Mouse (Mus musculus): Measurements from ENCODE around the gene Gm49325. TPM values are rescaled to one million over a fixed set of nuclear protein-coding genes. Genes with fewer than 3 reads are reported as not detected.
A peak's percentile ranks its signal among the peaks of the same experiment; 100 is the strongest.

The Gm49325 gene
- polyA plus RNA-seq, 1 experiment from 2014 or later = 1.8 TPM

- no peak for DNase-seq (ENCODE audit: low spot score)
Measured at GRCm38 (mm10) chr10:77626036-77626435, 20.0 kb downstream of the Gm49325 start.

GRCm38 (mm10) chr10:77626591-77626990 lies 20.6 kb downstream of the Gm49325 start:
- Histone ChIP-seq H3K4me1 (replicated peaks; ENCODE audit: control insufficient read depth, insufficient read depth, low read length) (peaks cover 24% of the 10 kb centered on the region), H3K27ac (ENCODE audit: low read depth, low read length) (no peak overlapping the region; the same call in 1 of the 2 replicates), H3K9ac (ENCODE audit: low read depth, low read length) (no peak overlapping the region), H3K36me3 (ENCODE audit: control insufficient read depth, insufficient read depth, low read length) (peaks cover 7% of the 10 kb centered on the region; the same call in 1 of the 2 replicates), H3K4me2 (no peak overlapping the region), H3K4me3 (ENCODE audit: low read depth, low read length) (no peak overlapping the region), H3K27me3 (replicated peaks; ENCODE audit: control insufficient read depth, insufficient read depth, low read length) (no peaks in the 10 kb centered on the region), H3K9me3 (ENCODE audit: control insufficient read depth, low read length) (no peaks in the 10 kb centered on the region)
- 59% methylated on average over 7 of the region's 7 CpGs for WGBS
- no peak for DNase-seq (ENCODE audit: low spot score)
- ATAC-seq (replicated peaks; ENCODE audit: low FRiP score) = no peak

More at GRCm38 (mm10) chr10:77626036-77626435, 20.0 kb downstream of the Gm49325 start:
- 85% methylated on average over 7 of the region's 7 CpGs for WGBS
- no peak overlapping the region for H3K27ac ChIP-seq (ENCODE audit: low read depth, low read length)
- no peaks in the 10 kb centered on the region for H3K9me3 ChIP-seq (ENCODE audit: control insufficient read depth, low read length)
- H3K27me3 ChIP-seq (replicated peaks; ENCODE audit: control insufficient read depth, insufficient read depth, low read length) = no peaks in the 10 kb centered on the region
- peaks cover 26% of the 10 kb centered on the region for H3K4me1 ChIP-seq (replicated peaks; ENCODE audit: control insufficient read depth, insufficient read depth, low read length)
- H3K4me2 ChIP-seq = no peak overlapping the region
- ATAC-seq (replicated peaks; ENCODE audit: low FRiP score) = no peak
- no peak overlapping the region for H3K4me3 ChIP-seq (ENCODE audit: low read depth, low read length)
- peaks cover 2% of the 10 kb centered on the region; the same call in 1 of the 2 replicates for H3K36me3 ChIP-seq (ENCODE audit: control insufficient read depth, insufficient read depth, low read length)
- H3K9ac ChIP-seq (ENCODE audit: low read depth, low read length) = no peak overlapping the region

GRCm38 (mm10) chr10:77627497-77627896 lies 21.5 kb downstream of the Gm49325 start:
- Histone ChIP-seq H3K36me3 (ENCODE audit: control insufficient read depth, insufficient read depth, low read length) (peaks cover 13% of the 10 kb centered on the region), H3K27me3 (replicated peaks; ENCODE audit: control insufficient read depth, insufficient read depth, low read length) (no peaks in the 10 kb centered on the region), H3K4me3 (ENCODE audit: low read depth, low read length) (no peak overlapping the region), H3K27ac (ENCODE audit: low read depth, low read length) (no peak overlapping the region), H3K4me2 (no peak overlapping the region), H3K9ac (ENCODE audit: low read depth, low read length) (no peak overlapping the region), H3K4me1 (replicated peaks; ENCODE audit: control insufficient read depth, insufficient read depth, low read length) (peaks cover 23% of the 10 kb centered on the region), H3K9me3 (ENCODE audit: control insufficient read depth, low read length) (no peaks in the 10 kb centered on the region)
- peak; percentile 80 for ATAC-seq (replicated peaks; ENCODE audit: low FRiP score)
- DNase-seq (ENCODE audit: low spot score) = peak; percentile 75
- WGBS = 43% methylated on average over 2 of the region's 2 CpGs

- Histone ChIP-seq H3K27me3 (replicated peaks; ENCODE audit: control insufficient read depth, insufficient read depth, low read length) (no peaks in the 10 kb centered on the region), H3K9me3 (ENCODE audit: control insufficient read depth, low read length) (no peaks in the 10 kb centered on the region), H3K4me2 (no peak overlapping the region), H3K4me1 (replicated peaks; ENCODE audit: control insufficient read depth, insufficient read depth, low read length) (peaks cover 12% of the 10 kb centered on the region), H3K36me3 (ENCODE audit: control insufficient read depth, insufficient read depth, low read length) (peaks cover 15% of the 10 kb centered on the region), H3K4me3 (ENCODE audit: low read depth, low read length) (no peak overlapping the region), H3K9ac (ENCODE audit: low read depth, low read length) (no peak overlapping the region), H3K27ac (ENCODE audit: low read depth, low read length) (no peak overlapping the region)
- ATAC-seq (replicated peaks; ENCODE audit: low FRiP score) = no peak
- 84% methylated on average over 3 of the region's 3 CpGs for WGBS
- DNase-seq (ENCODE audit: low spot score) = no peak
Measured at GRCm38 (mm10) chr10:77629163-77629562, 23.2 kb downstream of the Gm49325 start.

- Histone ChIP-seq H3K9me3 (ENCODE audit: control insufficient read depth, low read length) (no peaks in the 10 kb centered on the region), H3K27me3 (replicated peaks; ENCODE audit: control insufficient read depth, insufficient read depth, low read length) (no peaks in the 10 kb centered on the region), H3K36me3 (ENCODE audit: control insufficient read depth, insufficient read depth, low read length) (peaks cover 19% of the 10 kb centered on the region), H3K4me3 (ENCODE audit: low read depth, low read length) (no peak overlapping the region), H3K4me2 (no peak overlapping the region), H3K9ac (ENCODE audit: low read depth, low read length) (no peak overlapping the region), H3K4me1 (replicated peaks; ENCODE audit: control insufficient read depth, insufficient read depth, low read length) (peaks cover 8% of the 10 kb centered on the region), H3K27ac (ENCODE audit: low read depth, low read length) (no peak overlapping the region)
- DNase-seq (ENCODE audit: low spot score) (no peak), ATAC-seq (replicated peaks; ENCODE audit: low FRiP score) (no peak)
- WGBS = 83% methylated on average over 1 of the region's 1 CpGs
Measured at GRCm38 (mm10) chr10:77629970-77630369, 24.0 kb downstream of the Gm49325 start.

- no peak overlapping the region for H3K4me3 ChIP-seq (ENCODE audit: low read depth, low read length)
- H3K9me3 ChIP-seq (ENCODE audit: control insufficient read depth, low read length) = no peaks in the 10 kb centered on the region
- ATAC-seq (replicated peaks; ENCODE audit: low FRiP score) = no peak
- H3K4me2 ChIP-seq = no peak overlapping the region
- no peaks in the 10 kb centered on the region for H3K27me3 ChIP-seq (replicated peaks; ENCODE audit: control insufficient read depth, insufficient read depth, low read length)
- 87% methylated on average over 6 of the region's 6 CpGs for WGBS
- H3K9ac ChIP-seq (ENCODE audit: low read depth, low read length) = no peak overlapping the region
- peaks cover 23% of the 10 kb centered on the region for H3K36me3 ChIP-seq (ENCODE audit: control insufficient read depth, insufficient read depth, low read length)
- H3K27ac ChIP-seq (ENCODE audit: low read depth, low read length) = no peak overlapping the region
- DNase-seq (ENCODE audit: low spot score) = no peak
- H3K4me1 ChIP-seq (replicated peaks; ENCODE audit: control insufficient read depth, insufficient read depth, low read length) = peaks cover 3% of the 10 kb centered on the region; the same call in 1 of the 2 replicates
Measured at GRCm38 (mm10) chr10:77634016-77634415, 28.0 kb downstream of the Gm49325 start.

GRCm38 (mm10) chr10:77634452-77635231 lies 28.6 kb downstream of the Gm49325 start:
- Histone ChIP-seq H3K36me3 (ENCODE audit: control insufficient read depth, insufficient read depth, low read length) (peaks cover 23% of the 10 kb centered on the region), H3K9me3 (ENCODE audit: control insufficient read depth, low read length) (no peaks in the 10 kb centered on the region), H3K27ac (ENCODE audit: low read depth, low read length) (no peak overlapping the region), H3K9ac (ENCODE audit: low read depth, low read length) (no peak overlapping the region), H3K4me1 (replicated peaks; ENCODE audit: control insufficient read depth, insufficient read depth, low read length) (0 out of 2 replicates have a peak, but pooled peaks cover 3% of the 10 kb centered on the region), H3K4me3 (ENCODE audit: low read depth, low read length) (no peak overlapping the region), H3K4me2 (no peak overlapping the region), H3K27me3 (replicated peaks; ENCODE audit: control insufficient read depth, insufficient read depth, low read length) (no peaks in the 10 kb centered on the region)
- DNase-seq (ENCODE audit: low spot score) (no peak), ATAC-seq (replicated peaks; ENCODE audit: low FRiP score) (no peak)
- 75% methylated on average over 13 of the region's 13 CpGs for WGBS

- WGBS = 88% methylated on average over 7 of the region's 7 CpGs
- Histone ChIP-seq H3K36me3 (ENCODE audit: control insufficient read depth, insufficient read depth, low read length) (peaks cover 23% of the 10 kb centered on the region), H3K9ac (ENCODE audit: low read depth, low read length) (no peak overlapping the region), H3K4me2 (no peak overlapping the region), H3K27ac (ENCODE audit: low read depth, low read length) (no peak overlapping the region), H3K4me1 (replicated peaks; ENCODE audit: control insufficient read depth, insufficient read depth, low read length) (0 out of 2 replicates have a peak, but pooled peaks cover 3% of the 10 kb centered on the region), H3K27me3 (replicated peaks; ENCODE audit: control insufficient read depth, insufficient read depth, low read length) (no peaks in the 10 kb centered on the region), H3K9me3 (ENCODE audit: control insufficient read depth, low read length) (no peaks in the 10 kb centered on the region), H3K4me3 (ENCODE audit: low read depth, low read length) (no peak overlapping the region)
- no peak for ATAC-seq (replicated peaks; ENCODE audit: low FRiP score)
- DNase-seq (ENCODE audit: low spot score) = no peak
Measured at GRCm38 (mm10) chr10:77636234-77636922, 30.4 kb downstream of the Gm49325 start.
